Mouse (Mus musculus) limb, embryonic 12.5 days (tissue): Measurements from ENCODE around the gene Rab3d. TPM values are rescaled to one million over a fixed set of nuclear protein-coding genes. Genes with fewer than 3 reads are reported as not detected.
"Not testable (repeated sequence)": the region's sequence is repeated elsewhere in the genome, so short reads cannot be mapped to it uniquely, and the experiment has no call there.

Source experiments
- ATAC-seq: fragments of 200-750 bp; cut with Nextera tagmentation; 2 replicates; pipeline ENCODE4 v1.8.0; 2017; ENCODE audit warnings: low read depth, moderate TSS enrichment; ENCODE audit not compliant: insufficient number of reproducible peaks, insufficient read depth, low FRiP score, low TSS enrichment
- H3K27ac ChIP-seq: fragments of 300-500 bp; sonication (generic); 2 replicates; pipeline ENCODE4 v1.5.1; 2016; ENCODE audit warnings: mild to moderate bottlenecking, moderate library complexity
- H3K27me3 ChIP-seq: fragments of 300-500 bp; sonication (generic); 2 replicates; pipeline ENCODE4 v1.6.1; 2016; ENCODE audit warnings: mild to moderate bottlenecking, moderate library complexity
- H3K36me3 ChIP-seq: fragments of 300-500 bp; sonication (generic); 2 replicates; pipeline ENCODE4 v1.6.1; 2016; ENCODE audit warnings: mild to moderate bottlenecking, moderate library complexity
- H3K4me1 ChIP-seq: fragments of 300-500 bp; sonication (generic); replicated peaks from 2 replicates; pipeline ENCODE4 v1.6.1; 2016
- H3K4me2 ChIP-seq: fragments of 300-500 bp; sonication (generic); 2 replicates; pipeline ENCODE4 v1.6.1; 2016; ENCODE audit warnings: mild to moderate bottlenecking, moderate library complexity
- H3K4me3 ChIP-seq: fragments of 300-500 bp; sonication (generic); replicated peaks from 2 replicates; pipeline ENCODE4 v1.5.1; 2016; ENCODE audit warnings: mild to moderate bottlenecking
- H3K9ac ChIP-seq: fragments of 300-500 bp; sonication (generic); replicated peaks from 2 replicates; pipeline ENCODE4 v1.6.1; 2016; ENCODE audit warnings: mild to moderate bottlenecking, moderate library complexity
- H3K9me3 ChIP-seq: fragments of 300-500 bp; sonication (generic); 2 replicates; pipeline ENCODE4 v1.6.1; 2016; ENCODE audit warnings: mild to moderate bottlenecking, moderate library complexity
- WGBS: fragments of 180-500 bp; shearing (Covaris S2); methylation state at CpG from one replicate; pipeline ENCODE4 v1.1.7; 2016; 5-methylcytosine and 5-hydroxymethylcytosine counted together
- polyA plus RNA-seq: library from polyadenylated mRNA; unstranded; fragments of >200 nt; fragmentation: Nextera tagmentation; extraction: Ambion mirVana; gene quantifications from 2 replicates; pipeline ENCODE4 v1.2.1, GENCODE M21; 2016

The Rab3d gene
- polyA plus RNA-seq, 1 experiment from 2014 or later = 7.3 TPM

- Histone ChIP-seq H3K9me3 (peaks cover 5% of the 10 kb centered on the region; the same call in 1 of the 2 replicates), H3K9ac (no peak overlapping the region), H3K27ac (no peak overlapping the region), H3K36me3 (no peaks in the 10 kb centered on the region), H3K4me1 (no peaks in the 10 kb centered on the region), H3K4me2 (no peak overlapping the region), H3K27me3 (0 out of 2 replicates have a peak, but pooled peaks cover 8% of the 10 kb centered on the region), H3K4me3 (no peak overlapping the region)
- no peak for ATAC-seq
- WGBS = 73% methylated on average over 11 of the region's 11 CpGs
Observed at GRCm38 (mm10) chr9:21908216-21908615, 9.8 kb downstream of the Rab3d start.

DNA sequence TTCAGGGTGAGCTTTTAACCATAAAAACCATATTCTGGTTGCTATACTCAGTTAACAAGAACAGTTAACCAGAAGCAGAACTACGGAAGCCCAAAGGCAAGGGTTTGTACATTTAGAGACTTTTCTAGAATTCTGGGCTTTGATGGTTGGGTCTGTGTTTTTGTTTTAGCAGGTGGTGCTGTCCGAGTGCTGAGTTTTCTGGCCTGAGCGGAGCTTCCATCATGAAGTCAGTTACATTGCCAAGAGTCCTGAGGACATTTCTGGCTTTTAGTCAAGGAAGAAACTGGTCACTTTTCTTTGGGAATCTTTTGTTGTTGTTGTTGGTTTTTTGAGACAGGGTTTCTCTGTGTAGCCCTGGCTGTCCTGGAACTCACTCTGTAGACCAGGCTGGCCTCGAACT lies 14.0 kb downstream of the Rab3d start:
- peaks cover 5% of the 10 kb centered on the region; the same call in 1 of the 2 replicates for H3K9me3 ChIP-seq
- ATAC-seq = no peak
- WGBS = 87% methylated on average over 4 of the region's 4 CpGs
- no peaks in the 10 kb centered on the region for H3K4me1 ChIP-seq
- H3K4me3 ChIP-seq = no peak overlapping the region
- no peak overlapping the region for H3K27ac ChIP-seq
- peaks cover 16% of the 10 kb centered on the region; the same call in 1 of the 2 replicates for H3K27me3 ChIP-seq
- no peaks in the 10 kb centered on the region for H3K36me3 ChIP-seq
- no peak overlapping the region for H3K9ac ChIP-seq
- H3K4me2 ChIP-seq = no peak overlapping the region

GRCm38 (mm10) chr9:21901223-21901820 lies 16.7 kb downstream of the Rab3d start:
- no peaks in the 10 kb centered on the region for H3K4me1 ChIP-seq
- H3K36me3 ChIP-seq = no peaks in the 10 kb centered on the region
- peaks cover 5% of the 10 kb centered on the region; the same call in 1 of the 2 replicates for H3K9me3 ChIP-seq
- H3K4me3 ChIP-seq = peak overlapping the region; percentile 36
- peak overlapping the region; percentile 53 for H3K4me2 ChIP-seq
- no peak overlapping the region for H3K9ac ChIP-seq
- ATAC-seq = peak; percentile 67
- no peak overlapping the region for H3K27ac ChIP-seq
- 15% methylated on average over 10 of the region's 10 CpGs for WGBS
- peaks cover 19% of the 10 kb centered on the region; the same call in 1 of the 2 replicates for H3K27me3 ChIP-seq

DNA sequence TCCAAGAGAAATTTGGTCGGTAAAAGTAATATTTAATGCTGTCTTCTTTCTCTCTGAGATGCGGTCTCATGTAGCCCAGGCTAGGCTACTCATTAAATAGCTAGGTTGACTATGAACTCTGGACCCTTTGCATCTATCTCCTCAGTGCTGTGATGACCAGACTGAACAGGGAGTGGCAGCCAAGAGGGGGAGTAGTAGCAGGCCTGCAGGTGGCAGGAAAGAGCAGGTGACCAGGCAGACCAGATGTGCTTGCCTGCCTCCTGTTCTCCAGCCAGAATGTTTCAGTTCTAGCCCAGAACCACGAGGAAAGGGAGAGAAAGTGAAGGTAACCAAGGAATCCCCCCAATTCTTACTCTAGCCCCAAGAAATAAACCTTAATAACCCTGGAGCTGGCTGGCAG lies 28.8 kb downstream of the Rab3d start:
- H3K9me3 ChIP-seq = no peaks in the 10 kb centered on the region
- H3K36me3 ChIP-seq = no peaks in the 10 kb centered on the region
- no peak overlapping the region for H3K4me3 ChIP-seq
- no peak for ATAC-seq
- no peak overlapping the region for H3K4me2 ChIP-seq
- H3K9ac ChIP-seq = no peak overlapping the region
- WGBS = 59% methylated on average over 3 of the region's 3 CpGs
- H3K4me1 ChIP-seq = no peaks in the 10 kb centered on the region
- H3K27ac ChIP-seq = no peak overlapping the region
- H3K27me3 ChIP-seq = peaks cover 8% of the 10 kb centered on the region; the same call in 1 of the 2 replicates

GRCm38 (mm10) chr9:21876601-21877000 lies 41.4 kb downstream of the Rab3d start:
- ATAC-seq = no peak
- Histone ChIP-seq H3K27me3 (no peaks in the 10 kb centered on the region), H3K9ac (no peak overlapping the region), H3K4me1 (no peaks in the 10 kb centered on the region), H3K36me3 (no peaks in the 10 kb centered on the region), H3K27ac (no peak overlapping the region), H3K4me3 (no peak overlapping the region), H3K9me3 (0 out of 2 replicates have a peak, but pooled peaks cover 3% of the 10 kb centered on the region), H3K4me2 (no peak overlapping the region)
- 60% methylated on average over 3 of the region's 3 CpGs for WGBS

- no peak overlapping the region for H3K27ac ChIP-seq
- H3K4me1 ChIP-seq = no peaks in the 10 kb centered on the region
- 66% methylated on average over 4 of the region's 4 CpGs for WGBS
- H3K9ac ChIP-seq = no peak overlapping the region
- no peaks in the 10 kb centered on the region for H3K36me3 ChIP-seq
- no peak for ATAC-seq
- no peak overlapping the region for H3K4me2 ChIP-seq
- no peak overlapping the region for H3K4me3 ChIP-seq
- no peaks in the 10 kb centered on the region for H3K9me3 ChIP-seq
- no peaks in the 10 kb centered on the region; the same call in 1 of the 2 replicates for H3K27me3 ChIP-seq
Observed at GRCm38 (mm10) chr9:21872204-21872603, 45.8 kb downstream of the Rab3d start.

DNA sequence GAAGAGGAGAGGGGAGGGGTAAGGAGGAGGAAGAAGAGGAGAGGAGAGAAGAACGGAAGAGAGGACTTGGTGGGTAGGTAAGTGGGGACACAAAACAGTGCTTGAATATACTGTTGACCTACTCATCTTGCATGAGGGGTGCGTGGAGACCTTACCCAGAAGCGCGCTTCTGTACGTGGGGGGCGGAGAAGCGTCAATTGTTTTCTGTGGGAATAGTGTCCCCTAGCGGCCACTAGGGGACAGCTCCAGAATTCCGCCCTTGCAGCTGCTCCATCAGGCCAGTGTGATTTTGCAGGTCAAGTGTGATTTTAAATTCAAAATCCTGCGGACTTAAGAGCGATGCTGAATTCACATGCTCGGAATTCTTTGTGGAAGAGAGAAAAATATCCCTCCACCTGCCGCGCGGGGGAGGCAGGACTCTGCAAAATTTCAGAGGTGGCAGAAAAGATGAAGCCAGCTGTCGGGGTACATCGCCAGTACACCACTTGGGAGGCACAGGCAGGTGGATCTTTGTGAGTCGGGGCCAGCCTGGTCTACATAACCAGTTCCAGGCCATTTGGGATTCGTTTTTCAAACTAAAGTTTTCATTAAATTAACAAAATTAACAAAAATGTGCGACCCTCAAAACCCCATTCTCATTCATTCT lies 47.0 kb downstream of the Rab3d start:
- Histone ChIP-seq H3K27ac (no peak overlapping the region), H3K9me3 (no peaks in the 10 kb centered on the region), H3K4me2 (peak overlapping the region; percentile 40), H3K4me1 (no peaks in the 10 kb centered on the region; the same call in 1 of the 2 replicates), H3K27me3 (no peaks in the 10 kb centered on the region; the same call in 1 of the 2 replicates), H3K4me3 (no peak overlapping the region), H3K9ac (no peak overlapping the region), H3K36me3 (no peaks in the 10 kb centered on the region)
- ATAC-seq = no peak
- WGBS = 15% methylated on average over 20 of the region's 20 CpGs

- 53% methylated on average over 7 of the region's 7 CpGs for WGBS
- H3K27me3 ChIP-seq = not testable (repeated sequence)
Observed at GRCm38 (mm10) chr9:21869290-21869689, 48.7 kb downstream of the Rab3d start.

GRCm38 (mm10) chr9:21867726-21868125 lies 50.3 kb downstream of the Rab3d start:
- H3K9ac ChIP-seq = no peak overlapping the region
- WGBS = 66% methylated on average over 3 of the region's 3 CpGs
- no peaks in the 10 kb centered on the region for H3K9me3 ChIP-seq
- no peak overlapping the region for H3K27ac ChIP-seq
- H3K36me3 ChIP-seq = no peaks in the 10 kb centered on the region
- no peak overlapping the region for H3K4me3 ChIP-seq
- H3K4me1 ChIP-seq = no peaks in the 10 kb centered on the region; the same call in 1 of the 2 replicates
- ATAC-seq = no peak
- no peak overlapping the region for H3K4me2 ChIP-seq
- no peaks in the 10 kb centered on the region; the same call in 1 of the 2 replicates for H3K27me3 ChIP-seq

More at GRCm38 (mm10) chr9:21869290-21869689, 48.7 kb downstream of the Rab3d start:
- H3K4me1 ChIP-seq, H3K36me3 ChIP-seq, H3K4me3 ChIP-seq, H3K9ac ChIP-seq, H3K27ac ChIP-seq, H3K9me3 ChIP-seq, ATAC-seq, H3K4me2 ChIP-seq: not testable (repeated sequence)

DNA sequence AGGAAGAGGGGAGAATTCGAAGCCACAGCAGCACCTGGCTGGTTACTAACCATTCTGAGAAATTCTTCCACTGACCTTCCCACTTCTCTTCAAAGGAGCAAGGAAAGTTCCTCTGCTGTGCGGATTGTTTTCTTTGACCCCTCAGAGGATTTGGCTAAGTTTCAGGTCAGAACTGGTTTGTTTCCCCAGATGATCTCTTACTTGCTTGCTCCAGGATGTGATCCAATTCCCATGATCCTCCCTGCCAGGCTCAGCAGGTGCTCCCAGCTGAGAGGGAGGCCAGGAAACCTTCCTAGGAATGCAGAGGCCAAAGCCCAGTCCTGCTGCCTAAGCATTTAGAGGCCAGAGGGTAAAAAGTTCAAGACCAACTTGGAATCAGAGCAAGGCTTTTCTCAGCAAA lies 51.4 kb downstream of the Rab3d start:
- H3K4me3 ChIP-seq = no peak overlapping the region
- no peaks in the 10 kb centered on the region for H3K36me3 ChIP-seq
- H3K4me2 ChIP-seq = no peak overlapping the region
- H3K9me3 ChIP-seq = no peaks in the 10 kb centered on the region
- ATAC-seq = no peak
- H3K4me1 ChIP-seq = no peaks in the 10 kb centered on the region; the same call in 1 of the 2 replicates
- peak overlapping the region; percentile 46; the same call in 1 of the 2 replicates for H3K27ac ChIP-seq
- WGBS = 46% methylated on average over 2 of the region's 2 CpGs
- H3K27me3 ChIP-seq = no peaks in the 10 kb centered on the region; the same call in 1 of the 2 replicates
- H3K9ac ChIP-seq = no peak overlapping the region

GRCm38 (mm10) chr9:21865673-21866398 lies 52.2 kb downstream of the Rab3d start:
- Histone ChIP-seq H3K4me3 (no peak overlapping the region), H3K27ac (peak overlapping the region; percentile 46; the same call in 1 of the 2 replicates), H3K9ac (no peak overlapping the region; the same call in 1 of the 2 replicates), H3K27me3 (no peaks in the 10 kb centered on the region), H3K9me3 (no peaks in the 10 kb centered on the region), H3K36me3 (no peaks in the 10 kb centered on the region), H3K4me2 (no peak overlapping the region), H3K4me1 (no peaks in the 10 kb centered on the region; the same call in 1 of the 2 replicates)
- no peak for ATAC-seq
- 79% methylated on average over 5 of the region's 5 CpGs for WGBS
